Mouse (Mus musculus) layer of hippocampus, adult 18-20 months (tissue): ENCODE results near the gene Cks1b. TPM values are rescaled to one million over a fixed set of nuclear protein-coding genes. Genes with fewer than 3 reads are reported as not detected.

ENCODE experiments used
- DNase-seq, 2 experiments: peaks; one replicate each; pipeline ENCODE4 v3.0.0; 2022; ENCODE audit warnings: low spot score in 2 of 2
- long read RNA-seq: library from polyadenylated mRNA; stranded (forward); transcript quantifications from one replicate; pipeline ENCODE4 v2.0.0, GENCODE M21; 2021
- total RNA-seq, 2 experiments: library from RNA; stranded (reverse); gene quantifications; 2 replicates each; pipeline ENCODE4 v1.2.3; 2021

The Cks1b gene
- 1 to 10 TPM; 2.3 to 2.4 TPM for total RNA-seq
- long read RNA-seq, partial matches to known transcripts = 1 of 2 reads
- long read RNA-seq, other reads (novel, unspliced or antisense) = 0 of 2 reads

DNA sequence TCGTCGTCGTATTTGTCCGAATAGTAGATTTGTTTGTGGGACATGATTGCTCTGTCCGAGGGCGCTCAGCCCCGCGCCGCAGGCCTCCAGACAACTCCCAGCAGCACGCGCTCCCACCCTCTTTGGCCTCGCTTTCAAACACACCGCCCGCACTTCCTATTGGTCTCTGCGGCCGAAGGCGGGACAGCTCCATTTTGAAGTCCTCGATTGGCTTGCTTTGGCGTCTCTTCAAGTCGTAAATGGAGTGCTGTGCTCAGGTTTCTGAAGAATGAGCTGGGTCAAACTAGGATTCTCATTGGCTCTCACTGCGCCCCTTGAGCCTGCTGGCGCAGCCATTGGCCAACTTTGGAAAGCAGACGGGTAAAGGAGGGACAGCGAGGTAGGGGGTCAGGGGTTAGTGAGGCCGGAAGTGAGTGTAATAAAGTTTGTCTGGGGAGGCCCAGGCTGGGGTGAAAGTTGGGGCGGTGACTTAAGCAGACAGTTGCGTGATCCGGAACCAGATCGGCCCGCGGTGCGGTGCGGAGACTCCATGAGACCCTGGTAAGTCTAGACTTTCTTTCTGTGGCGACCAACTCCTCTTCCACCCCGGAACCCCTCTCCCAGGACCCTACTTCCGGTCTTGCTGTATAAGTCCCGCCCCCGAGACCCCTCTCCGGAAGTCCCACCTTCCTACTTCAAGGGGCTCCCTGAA, at the start of gene Cks1b, which contains the start of gene Shc1:
Gene Cks1b (minus strand): TSS at position 214 of the 691 bp plus-strand sequence.
Gene Shc1 (plus strand): TSS at position 274 of the 691 bp plus-strand sequence.
- peak; percentile 92 to 96 for DNase-seq

GRCm38 (mm10) chr3:89458965-89459807, 41.0 kb upstream of the Cks1b start:
- peak; percentile 79 to 92 for DNase-seq

DNA sequence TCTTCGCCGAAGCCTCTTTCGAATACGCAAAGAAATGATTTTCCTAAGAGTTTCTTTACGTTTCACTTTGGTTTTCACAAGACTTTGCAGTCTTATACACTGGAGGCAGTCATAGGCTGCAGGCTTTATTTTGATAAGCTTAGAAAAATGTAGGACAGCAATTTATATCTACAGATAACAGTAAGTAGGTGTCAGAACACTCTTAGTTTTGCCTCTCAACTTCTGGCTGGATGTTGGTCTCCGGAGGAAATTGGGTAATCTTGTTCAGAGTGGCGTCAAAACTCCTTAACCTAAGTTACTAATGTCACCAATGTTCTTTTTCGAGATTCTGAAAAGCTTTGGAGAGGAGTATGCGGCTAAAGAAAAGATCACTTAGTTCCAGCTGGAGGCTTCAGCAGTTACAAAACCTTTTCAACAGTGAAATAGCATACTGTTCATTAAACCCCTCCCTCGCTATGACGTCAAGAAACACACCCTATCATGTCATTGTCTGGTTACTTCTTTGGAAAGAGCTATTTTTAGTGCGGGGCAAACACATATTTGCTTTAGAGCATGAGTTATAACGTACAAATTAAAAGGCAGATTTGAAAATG, 40.3 kb upstream of the Cks1b start:
- DNase-seq = no peak

GRCm38 (mm10) chr3:89456726-89457665, 38.8 kb upstream of the Cks1b start:
- DNase-seq = peak in 1 of 2 experiments; percentile 74

GRCm38 (mm10) chr3:89455786-89456285, 37.7 kb upstream of the Cks1b start:
- DNase-seq = no peak

- DNase-seq = no peak
Measured at GRCm38 (mm10) chr3:89454401-89455177, 36.4 kb upstream of the Cks1b start, which contains the start of gene Pmvk. Pmvk (plus strand) TSS chr3:89454541.

DNA sequence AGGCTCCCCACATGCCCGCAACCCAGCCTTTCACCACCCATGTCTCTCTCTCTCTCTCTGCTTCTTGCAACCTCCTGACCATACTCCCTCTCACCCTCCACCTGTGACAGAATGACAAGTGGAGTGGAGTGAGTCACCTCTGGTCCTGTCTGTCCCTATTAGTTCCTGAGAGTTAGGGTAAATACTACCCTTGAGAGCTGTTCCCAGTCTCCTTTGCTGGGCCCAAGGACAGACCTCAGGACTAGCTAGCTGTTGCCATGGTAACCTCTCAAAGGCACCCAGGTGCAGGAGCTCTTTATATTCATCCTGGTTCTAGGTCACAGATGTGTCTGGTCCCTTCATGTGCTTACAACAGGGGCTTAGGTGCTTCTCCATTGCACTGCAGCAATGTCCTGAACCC, 33.7 kb upstream of the Cks1b start:
- DNase-seq = no peak

DNA sequence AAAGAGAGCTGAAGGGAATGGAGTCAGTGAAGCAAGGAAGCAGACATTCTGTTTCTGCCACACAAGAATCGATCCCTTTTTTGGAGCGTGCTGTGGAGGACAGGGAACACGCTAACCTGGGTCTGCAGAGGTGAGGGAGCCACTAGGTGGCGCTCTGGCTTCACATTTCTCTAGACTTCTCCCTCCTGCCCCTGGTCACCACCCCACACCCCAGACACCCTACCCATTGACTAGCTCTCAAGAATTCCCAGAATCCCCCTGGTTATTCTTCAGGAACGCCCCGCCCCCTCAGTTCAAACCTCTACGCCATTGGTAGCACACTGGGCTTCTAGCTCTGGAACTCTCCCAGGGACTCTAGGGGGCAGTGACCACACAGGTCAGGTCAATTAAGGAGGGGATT, 31.4 kb upstream of the Cks1b start:
- DNase-seq = peak; percentile 51 to 84

- DNase-seq = no peak
Measured at GRCm38 (mm10) chr3:89448720-89449537, 30.7 kb upstream of the Cks1b start.

DNA sequence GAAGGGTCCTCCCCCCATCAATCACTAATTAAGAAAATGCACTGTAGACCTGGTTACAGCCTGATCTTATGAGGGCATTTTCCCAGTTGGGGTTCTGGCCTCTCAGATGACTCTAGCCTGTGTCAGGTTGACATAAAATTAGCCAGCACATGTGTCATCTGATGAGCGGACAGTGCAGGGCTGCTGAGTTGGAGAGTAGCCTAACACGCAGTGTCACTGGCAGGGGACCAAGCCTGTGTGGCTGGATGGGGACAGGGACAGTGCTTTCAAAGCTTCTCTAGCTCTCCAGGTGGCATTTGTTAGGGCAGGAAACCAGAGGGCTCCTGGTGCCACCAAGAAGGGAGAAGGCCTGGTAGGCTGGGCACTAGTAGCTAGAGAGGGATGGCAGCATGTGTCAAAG, 22.5 kb upstream of the Cks1b start:
- DNase-seq = no peak

- DNase-seq = peak in 1 of 2 experiments; percentile 56
Measured at GRCm38 (mm10) chr3:89437269-89437668, 19.1 kb upstream of the Cks1b start.

GRCm38 (mm10) chr3:89436176-89437113, 18.3 kb upstream of the Cks1b start, which contains the start of gene Pbxip1:
Pbxip1 (plus strand) TSS chr3:89436706.
- DNase-seq = no peak

DNA sequence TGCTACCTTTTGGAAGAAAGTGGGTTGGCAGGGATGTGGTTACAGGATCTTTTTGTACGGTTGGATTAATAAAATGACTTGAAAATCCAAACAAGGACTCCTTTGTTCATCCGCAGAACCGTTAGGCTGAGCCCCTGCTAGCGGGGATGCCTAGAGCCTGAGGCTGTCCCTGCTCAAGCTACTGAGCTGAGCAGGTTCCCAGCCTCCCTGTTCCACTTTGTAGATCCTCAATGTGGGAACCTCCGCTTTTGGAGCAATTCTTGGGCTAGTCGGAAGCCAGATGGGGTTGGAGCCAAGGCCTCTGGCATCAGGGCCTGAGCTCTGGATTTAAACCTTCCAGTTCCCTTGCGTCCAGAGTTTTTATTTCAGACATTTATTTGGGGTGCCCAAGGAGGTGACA, 16.9 kb upstream of the Cks1b start:
- no peak for DNase-seq

GRCm38 (mm10) chr3:89434532-89434931, 16.3 kb upstream of the Cks1b start:
- no peak for DNase-seq

GRCm38 (mm10) chr3:89432606-89433005, 14.4 kb upstream of the Cks1b start:
- DNase-seq = no peak

- DNase-seq = peak; percentile 97
Measured at GRCm38 (mm10) chr3:89430171-89431159, 12.3 kb upstream of the Cks1b start, which contains the start of gene Pygo2. Pygo2 (plus strand) TSS chr3:89430214.
